Mouse (Mus musculus) c-Kit-negative CD71-positive TER-119-positive erythroid progenitor cells, embryonic 14.5 days (primary cell): Measurements from ENCODE around the gene Cacna1c.

Experiments used
- DNase-seq: peaks from one replicate; pipeline ENCODE4 v3.0.0-alpha.2; 2013; ENCODE audit warnings: low read depth, low spot score

The Cacna1c gene

GRCm38 (mm10) chr6:119096481-119096880, 99.7 kb downstream of the Cacna1c start:
- no peak for DNase-seq

GRCm38 (mm10) chr6:119095081-119095480, 101.1 kb downstream of the Cacna1c start:
- no peak for DNase-seq

DNA sequence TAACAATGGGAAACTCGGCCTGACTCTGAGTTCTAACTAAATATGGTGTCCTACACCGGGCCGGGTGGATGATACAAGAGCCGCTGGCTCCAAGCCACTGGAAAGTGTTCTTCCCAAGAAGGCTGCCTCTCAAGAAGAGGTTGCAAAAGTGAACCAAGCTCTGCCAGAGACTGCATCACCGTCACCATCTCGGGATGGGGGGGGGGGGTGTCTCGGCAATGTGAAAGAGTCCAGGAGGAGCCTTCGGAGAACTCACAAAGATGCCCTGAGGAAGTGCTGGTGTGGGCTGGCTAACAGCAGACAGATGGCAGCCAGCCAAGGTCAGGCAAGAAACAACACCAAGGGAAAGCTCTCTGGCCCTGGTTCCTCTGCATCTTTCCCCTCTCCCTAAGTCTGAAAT, 107.0 kb downstream of the Cacna1c start:
- no peak for DNase-seq

GRCm38 (mm10) chr6:119088381-119088780, 107.8 kb downstream of the Cacna1c start:
- DNase-seq, result no peak

DNA sequence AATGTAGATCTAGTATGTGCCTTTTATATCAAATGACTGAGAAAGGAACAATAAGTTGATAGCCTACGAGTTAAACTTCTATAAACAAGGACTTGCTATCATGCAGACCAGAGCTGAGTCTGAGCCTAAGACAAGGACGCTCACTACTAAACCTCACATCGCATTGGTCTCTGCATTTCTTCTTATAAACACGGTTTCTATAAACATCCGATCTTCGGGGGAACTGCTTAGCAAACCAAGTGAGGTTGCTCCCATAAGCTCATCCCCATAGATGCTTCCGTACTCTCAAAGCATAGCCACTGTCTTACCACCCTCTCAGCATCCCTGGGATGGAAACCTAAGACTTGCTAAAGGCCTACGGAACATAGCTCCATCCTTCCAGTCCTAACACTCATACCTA, 108.3 kb downstream of the Cacna1c start:
- DNase-seq, result no peak

DNA sequence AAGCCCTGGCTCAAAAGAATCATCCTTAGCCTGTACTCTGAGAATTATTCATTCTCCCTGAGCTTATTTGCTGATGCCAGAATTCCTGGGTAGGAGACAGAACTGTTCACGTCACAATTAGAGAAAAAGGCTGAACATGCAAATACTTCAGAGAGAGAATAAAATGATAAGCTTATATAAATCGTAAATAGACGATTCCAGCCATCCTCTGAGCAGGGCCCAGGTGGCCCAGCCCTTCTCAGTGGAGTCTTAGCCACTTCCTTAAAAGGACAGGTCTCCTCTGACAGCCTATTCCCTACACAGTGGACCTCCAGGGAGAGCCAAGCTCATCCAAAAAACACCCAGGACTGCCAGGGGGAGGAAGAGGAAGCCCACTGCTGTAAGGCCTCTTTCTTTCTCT, 110.4 kb downstream of the Cacna1c start:
- DNase-seq, result no peak

DNA sequence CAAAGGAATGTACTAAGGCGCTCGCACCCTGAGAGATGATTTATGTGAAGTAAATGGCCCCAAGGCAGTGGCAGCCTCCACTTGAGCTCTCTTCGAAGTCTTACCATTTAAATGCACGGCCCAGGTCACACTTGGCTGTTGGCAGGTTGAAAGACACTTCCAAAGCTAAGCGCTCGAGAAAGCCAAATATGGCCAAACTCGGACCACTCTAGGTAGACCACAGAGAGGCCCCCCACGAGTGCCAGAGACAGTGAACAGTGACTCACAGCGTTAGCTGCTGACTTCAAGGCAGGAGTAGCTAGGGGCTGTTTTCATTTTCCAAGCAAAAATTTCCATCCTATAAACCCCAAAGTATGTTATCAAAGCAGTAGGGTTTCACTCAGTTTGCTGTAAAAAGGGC, 111.7 kb downstream of the Cacna1c start:
- no peak for DNase-seq

DNA sequence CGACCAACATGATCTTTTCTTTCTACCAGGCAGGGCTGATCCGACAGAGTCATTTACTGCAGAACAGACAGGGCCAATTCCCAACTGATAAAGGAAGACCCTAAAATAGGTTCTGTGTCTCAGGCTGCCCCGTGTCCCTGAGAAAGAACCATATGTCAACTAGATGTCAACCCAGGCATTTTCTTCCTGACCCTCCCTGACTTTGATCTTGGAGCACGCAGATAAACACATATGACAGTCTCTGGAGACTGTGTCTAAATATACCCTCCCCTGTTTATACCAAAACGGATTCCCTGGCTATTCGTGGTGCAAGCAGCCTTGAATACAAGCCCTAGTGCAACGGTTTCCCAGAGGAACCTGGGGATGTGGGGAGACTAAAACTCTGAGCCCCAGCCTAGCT, 112.7 kb downstream of the Cacna1c start:
- DNase-seq, result no peak

DNA sequence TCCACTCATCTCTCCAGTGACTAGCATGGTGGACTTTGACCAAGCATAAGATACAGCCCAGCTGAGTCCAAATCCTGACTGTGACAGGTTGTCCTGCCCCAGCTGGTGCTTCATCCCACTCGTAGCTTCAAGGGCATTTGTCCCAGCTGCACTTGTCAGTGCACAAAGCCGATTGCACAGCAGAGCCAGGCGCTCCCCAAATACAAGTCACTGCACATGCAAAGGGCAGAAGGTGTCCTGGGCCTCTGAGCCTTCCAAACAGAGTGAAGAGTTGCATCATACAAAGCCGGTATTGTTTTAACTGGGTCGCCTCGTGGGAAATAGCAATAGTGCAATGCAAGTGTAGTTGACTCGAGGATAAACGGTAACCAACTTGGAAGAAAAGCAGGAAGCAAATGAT, 113.6 kb downstream of the Cacna1c start:
- no peak for DNase-seq

DNA sequence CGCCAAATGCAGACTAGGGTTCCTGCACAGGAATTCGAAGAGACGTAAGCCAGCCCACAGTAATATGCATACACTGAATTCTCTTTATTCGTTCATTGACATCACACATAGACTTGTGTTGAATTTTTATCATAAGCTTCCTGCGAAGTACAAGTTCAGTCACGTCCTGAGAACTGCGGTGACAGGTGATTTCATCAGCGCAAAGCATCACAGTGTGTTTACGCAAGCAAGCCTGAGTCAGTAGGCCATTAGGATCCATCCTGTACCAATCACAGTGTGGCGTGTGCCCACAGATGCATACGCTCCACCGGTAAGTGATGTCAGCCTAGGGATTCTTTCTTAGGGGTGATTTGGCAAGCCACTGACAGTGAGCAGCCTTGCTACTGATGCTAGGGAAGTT, 114.6 kb downstream of the Cacna1c start:
- no peak for DNase-seq

DNA sequence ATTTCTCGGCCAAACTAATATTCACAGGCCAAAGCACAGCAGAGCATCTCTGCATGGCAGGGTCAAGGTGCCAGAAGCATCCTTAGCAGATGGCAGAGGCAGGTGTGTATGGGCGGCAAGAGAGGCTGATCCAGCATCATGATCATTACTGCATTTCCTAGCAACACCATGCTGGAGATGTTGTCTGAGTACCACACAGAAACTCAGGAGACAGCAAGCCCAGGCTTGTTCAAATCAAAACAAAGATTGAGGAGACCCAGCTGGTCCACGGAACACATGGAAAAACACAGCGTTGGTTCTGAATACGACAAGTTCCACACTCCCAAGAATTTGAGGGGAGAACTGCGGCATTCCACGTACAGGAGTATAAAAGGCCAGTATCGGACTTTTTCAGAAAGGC, 116.6 kb downstream of the Cacna1c start:
- no peak for DNase-seq

DNA sequence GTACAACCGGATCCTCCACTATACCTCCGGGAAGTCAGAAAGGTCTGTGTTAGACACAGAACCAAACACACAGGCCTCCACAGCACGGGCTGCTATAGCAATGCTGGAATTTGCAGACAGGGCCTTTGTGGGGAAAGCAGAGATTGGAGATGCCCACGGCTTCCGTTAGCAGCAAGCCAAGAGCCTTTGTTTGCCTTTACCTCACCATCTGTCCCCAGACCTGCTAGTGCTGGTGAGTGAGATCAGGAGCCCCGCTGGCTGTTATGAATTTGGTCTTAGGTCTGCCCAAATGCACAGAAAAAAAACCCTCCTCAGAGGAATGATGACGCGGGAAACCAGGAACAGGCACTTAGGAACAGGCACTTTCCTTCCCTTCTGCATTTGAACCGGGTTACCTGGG, 117.3 kb downstream of the Cacna1c start:
- no peak for DNase-seq

- DNase-seq, result no peak
These were observed 119.0 kb downstream of the Cacna1c start for GRCm38 (mm10) chr6:119077231-119077630.

GRCm38 (mm10) chr6:119073419-119074071, 122.7 kb downstream of the Cacna1c start:
- no peak for DNase-seq

GRCm38 (mm10) chr6:119072772-119073171, 123.4 kb downstream of the Cacna1c start:
- DNase-seq, result no peak

- DNase-seq, result no peak
These were observed 125.4 kb downstream of the Cacna1c start for GRCm38 (mm10) chr6:119070771-119071170.

GRCm38 (mm10) chr6:119070351-119070750, 125.9 kb downstream of the Cacna1c start:
- DNase-seq, result no peak

DNA sequence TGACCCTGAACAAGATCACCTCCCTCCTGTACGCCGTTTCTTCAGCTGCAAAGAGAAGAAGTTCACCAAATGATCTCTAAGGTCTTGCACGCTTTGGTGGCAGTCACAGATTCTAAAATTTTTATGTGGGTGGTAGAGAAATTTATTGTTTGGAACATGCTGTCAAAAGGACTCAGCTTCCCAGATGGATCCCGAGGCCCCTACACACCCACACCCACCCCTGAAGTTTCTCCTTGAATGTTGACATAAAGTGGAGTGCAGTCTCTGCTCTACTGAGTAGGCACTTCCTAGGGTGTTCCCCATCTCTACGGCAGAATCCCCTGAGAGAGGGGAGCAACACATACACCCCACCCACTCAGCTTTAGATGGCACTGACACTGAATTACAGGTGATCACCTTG, 127.1 kb downstream of the Cacna1c start:
- no peak for DNase-seq

DNA sequence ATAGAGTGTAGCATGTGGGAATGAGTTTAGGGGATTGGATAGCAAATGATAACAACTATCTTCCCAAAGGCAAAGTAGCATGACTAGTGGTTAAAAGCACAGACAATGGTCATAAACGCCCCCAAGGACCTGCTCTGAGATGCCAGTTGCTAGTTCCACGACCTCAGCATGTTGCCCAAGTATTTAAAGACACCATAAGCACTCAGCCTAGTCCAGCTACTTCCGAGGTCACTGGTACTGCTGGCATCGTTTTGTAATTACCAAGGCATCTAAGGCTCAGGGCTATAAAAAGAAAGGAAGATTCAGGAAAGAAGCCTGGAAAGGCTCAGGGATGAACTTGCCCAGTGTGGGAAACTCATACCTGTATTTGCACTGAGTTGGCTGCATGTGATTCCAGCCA, 127.6 kb downstream of the Cacna1c start:
- no peak for DNase-seq

- DNase-seq, result no peak
These were observed 131.3 kb downstream of the Cacna1c start for GRCm38 (mm10) chr6:119064961-119065360.

DNA sequence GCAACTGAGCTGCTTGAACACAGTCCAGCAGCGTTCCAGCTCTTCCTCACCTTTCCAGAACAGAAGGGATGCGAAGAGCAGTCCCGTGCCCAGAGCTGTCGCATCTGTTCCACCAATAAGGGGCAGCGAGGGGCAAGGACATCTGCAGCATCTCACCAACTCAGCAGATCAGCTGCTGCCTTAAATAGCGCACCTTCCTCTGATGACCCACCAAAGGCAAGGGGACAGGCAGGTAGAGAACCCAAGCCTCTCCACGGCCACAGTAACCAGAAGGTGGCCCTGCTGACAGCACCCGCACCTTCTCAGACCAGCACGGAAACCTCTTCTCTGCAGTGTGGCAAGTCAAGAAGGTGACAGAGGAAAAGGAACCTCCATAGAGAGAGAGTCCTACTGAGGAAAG, 131.8 kb downstream of the Cacna1c start:
- no peak for DNase-seq

- no peak for DNase-seq
These were observed 133.5 kb downstream of the Cacna1c start for GRCm38 (mm10) chr6:119062695-119063094.

DNA sequence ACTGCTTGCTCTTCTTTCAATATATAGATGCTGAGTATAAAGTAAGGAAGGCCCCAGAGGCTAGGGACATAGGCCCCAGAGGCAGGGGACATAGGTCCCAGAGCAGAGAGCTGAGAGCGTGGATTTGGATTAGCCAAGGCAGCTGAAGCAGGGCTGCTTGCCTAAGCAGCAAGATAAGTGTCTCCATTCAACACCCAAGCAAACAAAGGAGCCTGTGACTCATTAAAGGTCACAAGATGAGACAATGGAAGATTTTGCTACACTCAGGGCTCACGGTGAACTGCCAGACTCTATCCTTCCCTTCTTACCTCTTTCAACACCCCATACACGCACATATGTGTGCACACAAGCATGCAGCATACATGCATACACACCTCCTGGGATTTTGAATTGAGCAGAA, 137.3 kb downstream of the Cacna1c start:
- no peak for DNase-seq

GRCm38 (mm10) chr6:119058461-119058860, 137.8 kb downstream of the Cacna1c start:
- DNase-seq, result no peak
